Mouse (Mus musculus): ENCODE results near the gene Pla1a. TPM values are rescaled to one million over a fixed set of nuclear protein-coding genes. Genes with fewer than 3 reads are reported as not detected.
A peak's percentile ranks its signal among the peaks of the same experiment; 100 is the strongest.
"Not testable (repeated sequence)": the region's sequence is repeated elsewhere in the genome, so short reads cannot be mapped to it uniquely, and the experiment has no call there.

Pla1a gene
- polyA plus RNA-seq, 1 experiment from 2014 or later: 0.38 TPM

- H3K9me3 ChIP-seq (ENCODE audit: control insufficient read depth, low read length): no peaks in the 10 kb centered on the region
- peak overlapping the region; percentile 82 for H3K4me2 ChIP-seq (ENCODE audit: low read length)
- H3K9ac ChIP-seq (replicated peaks; ENCODE audit: low read length): peak overlapping the region; percentile 81
- ATAC-seq (ENCODE audit: low FRiP score, low TSS enrichment) (no peak), DNase-seq (no peak)
- 29% methylated on average over 3 of the region's 3 CpGs for WGBS
- peak overlapping the region; percentile 61 for H3K4me3 ChIP-seq (replicated peaks; ENCODE audit: low read depth, low read length)
- H3K4me1 ChIP-seq (ENCODE audit: control insufficient read depth, insufficient read depth, low read length): peaks cover 14% of the 10 kb centered on the region
- H3K27ac ChIP-seq (replicated peaks; ENCODE audit: low read depth, low read length): peak overlapping the region; percentile 82
- H3K27me3 ChIP-seq (ENCODE audit: control insufficient read depth, insufficient read depth, low read length): no peaks in the 10 kb centered on the region
- H3K36me3 ChIP-seq (ENCODE audit: control insufficient read depth, insufficient read depth, low read length): peaks cover 18% of the 10 kb centered on the region
Observed at GRCm38 (mm10) chr16:38453203-38453553, 20.2 kb upstream of the Pla1a start.

- H3K27me3 ChIP-seq (ENCODE audit: control insufficient read depth, insufficient read depth, low read length): no peaks in the 10 kb centered on the region
- DNase-seq: peak; percentile 93
- H3K4me3 ChIP-seq (replicated peaks; ENCODE audit: low read depth, low read length): peak within 1 kb of the TSS; percentile 61
- ATAC-seq (ENCODE audit: low FRiP score, low TSS enrichment): peak; percentile 97
- peak within 1 kb of the TSS; percentile 81 for H3K9ac ChIP-seq (replicated peaks; ENCODE audit: low read length)
- peak within 1 kb of the TSS; percentile 82 for H3K4me2 ChIP-seq (ENCODE audit: low read length)
- H3K9me3 ChIP-seq (ENCODE audit: control insufficient read depth, low read length): no peaks in the 10 kb centered on the region
- WGBS: under 1% methylated on average over 61 of the region's 61 CpGs
- peaks cover 23% of the 10 kb centered on the region for H3K36me3 ChIP-seq (ENCODE audit: control insufficient read depth, insufficient read depth, low read length)
- H3K27ac ChIP-seq (replicated peaks; ENCODE audit: low read depth, low read length): peak within 1 kb of the TSS; percentile 82
- peaks cover 14% of the 10 kb centered on the region for H3K4me1 ChIP-seq (ENCODE audit: control insufficient read depth, insufficient read depth, low read length)
Observed at GRCm38 (mm10) chr16:38452442-38453202, 19.7 kb upstream of the Pla1a start, which contains the start of gene Adprh. TSS of gene Adprh (minus strand) at chr16:38452703.

- 50% methylated on average over 12 of the region's 12 CpGs for WGBS
- ATAC-seq (ENCODE audit: low FRiP score, low TSS enrichment): no peak
- no peak overlapping the region; the same call in 1 of the 2 replicates for H3K27ac ChIP-seq (replicated peaks; ENCODE audit: low read depth, low read length)
Observed at GRCm38 (mm10) chr16:38451421-38452205, 18.7 kb upstream of the Pla1a start.

GRCm38 (mm10) chr16:38450707-38451106 lies 17.8 kb upstream of the Pla1a start:
- H3K27ac ChIP-seq (replicated peaks; ENCODE audit: low read depth, low read length): no peak overlapping the region
- DNase-seq (no peak), ATAC-seq (ENCODE audit: low FRiP score, low TSS enrichment) (no peak)
- WGBS: 92% methylated on average over 7 of the region's 7 CpGs
- H3K4me1 ChIP-seq (ENCODE audit: control insufficient read depth, insufficient read depth, low read length): peaks cover 14% of the 10 kb centered on the region
- no peak overlapping the region for H3K4me2 ChIP-seq (ENCODE audit: low read length)
- no peak overlapping the region for H3K4me3 ChIP-seq (replicated peaks; ENCODE audit: low read depth, low read length)
- peaks cover 43% of the 10 kb centered on the region for H3K36me3 ChIP-seq (ENCODE audit: control insufficient read depth, insufficient read depth, low read length)
- H3K27me3 ChIP-seq (ENCODE audit: control insufficient read depth, insufficient read depth, low read length): no peaks in the 10 kb centered on the region
- H3K9me3 ChIP-seq (ENCODE audit: control insufficient read depth, low read length): no peaks in the 10 kb centered on the region
- no peak overlapping the region for H3K9ac ChIP-seq (replicated peaks; ENCODE audit: low read length)

More at GRCm38 (mm10) chr16:38451421-38452205, 18.7 kb upstream of the Pla1a start:
- peak; percentile 11 for DNase-seq
- peaks cover 33% of the 10 kb centered on the region for H3K36me3 ChIP-seq (ENCODE audit: control insufficient read depth, insufficient read depth, low read length)
- peak overlapping the region; percentile 81 for H3K9ac ChIP-seq (replicated peaks; ENCODE audit: low read length)
- peaks cover 14% of the 10 kb centered on the region for H3K4me1 ChIP-seq (ENCODE audit: control insufficient read depth, insufficient read depth, low read length)
- peak overlapping the region; percentile 82 for H3K4me2 ChIP-seq (ENCODE audit: low read length)
- H3K4me3 ChIP-seq (replicated peaks; ENCODE audit: low read depth, low read length): peak overlapping the region; percentile 61
- no peaks in the 10 kb centered on the region for H3K27me3 ChIP-seq (ENCODE audit: control insufficient read depth, insufficient read depth, low read length)
- H3K9me3 ChIP-seq (ENCODE audit: control insufficient read depth, low read length): no peaks in the 10 kb centered on the region

- DNase-seq (no peak), ATAC-seq (ENCODE audit: low FRiP score, low TSS enrichment) (no peak)
- WGBS: 96% methylated on average over 12 of the region's 12 CpGs
- H3K4me1 ChIP-seq (ENCODE audit: control insufficient read depth, insufficient read depth, low read length): peaks cover 14% of the 10 kb centered on the region
- no peaks in the 10 kb centered on the region for H3K27me3 ChIP-seq (ENCODE audit: control insufficient read depth, insufficient read depth, low read length)
- no peaks in the 10 kb centered on the region for H3K9me3 ChIP-seq (ENCODE audit: control insufficient read depth, low read length)
- H3K4me3 ChIP-seq (replicated peaks; ENCODE audit: low read depth, low read length): no peak overlapping the region
- no peak overlapping the region for H3K9ac ChIP-seq (replicated peaks; ENCODE audit: low read length)
- H3K4me2 ChIP-seq (ENCODE audit: low read length): no peak overlapping the region
- no peak overlapping the region for H3K27ac ChIP-seq (replicated peaks; ENCODE audit: low read depth, low read length)
- peaks cover 63% of the 10 kb centered on the region for H3K36me3 ChIP-seq (ENCODE audit: control insufficient read depth, insufficient read depth, low read length)
Observed at GRCm38 (mm10) chr16:38448458-38448857, 15.5 kb upstream of the Pla1a start.

GRCm38 (mm10) chr16:38447366-38447765 lies 14.4 kb upstream of the Pla1a start:
- DNase-seq: no peak
- ATAC-seq (ENCODE audit: low FRiP score, low TSS enrichment): no peak
- WGBS: 89% methylated on average over 21 of the region's 21 CpGs
- Histone ChIP-seq H3K4me2 (ENCODE audit: low read length) (no peak overlapping the region), H3K9ac (replicated peaks; ENCODE audit: low read length) (no peak overlapping the region), H3K4me3 (replicated peaks; ENCODE audit: low read depth, low read length) (no peak overlapping the region), H3K27ac (replicated peaks; ENCODE audit: low read depth, low read length) (no peak overlapping the region), H3K4me1 (ENCODE audit: control insufficient read depth, insufficient read depth, low read length) (peaks cover 14% of the 10 kb centered on the region), H3K36me3 (ENCODE audit: control insufficient read depth, insufficient read depth, low read length) (peaks cover 67% of the 10 kb centered on the region), H3K27me3 (ENCODE audit: control insufficient read depth, insufficient read depth, low read length) (no peaks in the 10 kb centered on the region), H3K9me3 (ENCODE audit: control insufficient read depth, low read length) (no peaks in the 10 kb centered on the region)

GRCm38 (mm10) chr16:38446141-38446540 lies 13.2 kb upstream of the Pla1a start:
- H3K36me3 ChIP-seq (ENCODE audit: control insufficient read depth, insufficient read depth, low read length): peaks cover 67% of the 10 kb centered on the region
- not testable (repeated sequence) for H3K4me3 ChIP-seq (replicated peaks; ENCODE audit: low read depth, low read length); H3K4me1 ChIP-seq (ENCODE audit: control insufficient read depth, insufficient read depth, low read length); H3K27ac ChIP-seq (replicated peaks; ENCODE audit: low read depth, low read length); ATAC-seq (ENCODE audit: low FRiP score, low TSS enrichment); H3K27me3 ChIP-seq (ENCODE audit: control insufficient read depth, insufficient read depth, low read length); H3K4me2 ChIP-seq (ENCODE audit: low read length); H3K9me3 ChIP-seq (ENCODE audit: control insufficient read depth, low read length); DNase-seq; H3K9ac ChIP-seq (replicated peaks; ENCODE audit: low read length)
- 92% methylated on average over 2 of the region's 2 CpGs for whole genome bisulfite sequencing

- H3K27me3 ChIP-seq (ENCODE audit: control insufficient read depth, insufficient read depth, low read length): no peaks in the 10 kb centered on the region
- peaks cover under 1% of the 10 kb centered on the region; the same call in 1 of the 2 replicates for H3K4me1 ChIP-seq (ENCODE audit: control insufficient read depth, insufficient read depth, low read length)
- no peak overlapping the region for H3K9ac ChIP-seq (replicated peaks; ENCODE audit: low read length)
- WGBS: 97% methylated on average over 20 of the region's 20 CpGs
- H3K4me3 ChIP-seq (replicated peaks; ENCODE audit: low read depth, low read length): no peak overlapping the region
- H3K9me3 ChIP-seq (ENCODE audit: control insufficient read depth, low read length): no peaks in the 10 kb centered on the region
- no peak overlapping the region for H3K27ac ChIP-seq (replicated peaks; ENCODE audit: low read depth, low read length)
- peaks cover 67% of the 10 kb centered on the region for H3K36me3 ChIP-seq (ENCODE audit: control insufficient read depth, insufficient read depth, low read length)
- ATAC-seq (ENCODE audit: low FRiP score, low TSS enrichment): no peak
- no peak overlapping the region for H3K4me2 ChIP-seq (ENCODE audit: low read length)
- DNase-seq: no peak
Observed at GRCm38 (mm10) chr16:38445576-38445975, 12.6 kb upstream of the Pla1a start.

All from midbrain, embryonic 14.5 days (tissue).